Mouse (Mus musculus) macrophage (primary cell): ENCODE data around the gene Lyz1. TPM values are rescaled to one million over a fixed set of nuclear protein-coding genes. Genes with fewer than 3 reads are reported as not detected.

Experiments
- H3K27ac ChIP-seq: fragments of 350-480 bp; formaldehyde crosslinking; 2 replicates; pipeline ENCODE4 v1.9.0; 2021
- H3K36me3 ChIP-seq: fragments of 350-480 bp; formaldehyde crosslinking; 2 replicates; pipeline ENCODE4 v1.9.0; 2021; ENCODE audit errors: inconsistent target
- H3K4me3 ChIP-seq: fragments of 350-480 bp; formaldehyde crosslinking; 2 replicates; pipeline ENCODE4 v1.9.0; 2021; ENCODE audit errors: inconsistent target
- H3K79me2 ChIP-seq: fragments of 350-480 bp; formaldehyde crosslinking; 2 replicates; pipeline ENCODE4 v1.9.0; 2021; ENCODE audit errors: inconsistent target
- WGBS: methylation state at CpG from one replicate; pipeline ENCODE4 v1.1.7; 2026; ENCODE audit warnings: inconsistent platforms; ENCODE audit not compliant: missing documents; 5-methylcytosine and 5-hydroxymethylcytosine counted together
- polyA plus RNA-seq: library from polyadenylated mRNA; stranded (reverse); fragments of 250-400 nt; gene quantifications from 3 replicates; pipeline ENCODE4 v1.2.4, GENCODE M21; 2018; ENCODE audit warnings: inconsistent platforms
- total RNA-seq, 78 experiments: library from RNA; depleted of rRNA; stranded (reverse); fragments of 250-400 nt; gene quantifications; 1 replicate in 9 of 78; 2 replicates in 24 of 78; 3 replicates in 43 of 78; 4 replicates in 2 of 78; pipeline ENCODE4 v1.2.4; 2018; ENCODE audit warnings: inconsistent platforms in 56 of 78

Gene Lyz1
- 1 to 10 TPM in 2 of 26 experiments, under 1 TPM in 6, not detected in 18; 0.59 to 1.1 (median 0.81) TPM for total RNA-seq (2018; cell fraction: chromatin; rRNA removed)
- total RNA-seq (2018; cell fraction: cytosol; rRNA removed), result 1 to 10 TPM; 2.7 to 9.2 (median 5.1) TPM
- 1 to 10 TPM in 25 of 26 experiments, not detected in 1; 1.0 to 5.4 (median 2.7) TPM for total RNA-seq (2018; cell fraction: nucleus; rRNA removed)
- polyA plus RNA-seq, result 3.4 to 8.7 TPM (median 5.9 TPM) in 3 replicates

DNA sequence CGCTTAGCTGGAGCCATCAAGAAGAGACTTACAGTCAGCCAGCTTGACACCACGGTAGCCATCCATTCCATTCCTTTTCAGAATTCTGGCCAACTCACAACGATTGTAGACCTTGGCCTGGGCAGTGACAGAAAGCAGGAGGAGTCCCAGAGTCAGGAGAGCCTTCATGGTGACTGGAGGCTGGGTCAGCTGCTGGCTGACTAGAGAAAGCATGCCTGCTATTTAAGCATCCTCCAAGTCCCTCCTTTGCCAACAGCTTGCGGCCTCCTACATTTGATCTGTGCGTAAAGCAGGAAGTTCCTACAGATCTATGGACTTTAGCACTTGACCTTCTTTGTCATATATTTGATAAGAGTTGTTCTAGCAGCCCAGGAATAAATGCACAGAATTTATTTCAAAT, at the start of gene Lyz1:
Gene Lyz1, minus strand, starts transcription at position 198 of the 400 bp plus-strand sequence.
- 91% methylated on average over 5 of the region's 5 CpGs for WGBS
- H3K36me3 ChIP-seq, result no peaks in the 10 kb centered on the region
- H3K4me3 ChIP-seq, result no peak within 1 kb of the TSS
- no peak within 1 kb of the TSS for H3K27ac ChIP-seq
- no peaks in the 10 kb centered on the region for H3K79me2 ChIP-seq

GRCm38 (mm10) chr10:117342406-117342805, 49.7 kb upstream of the Lyz1 start:
- Histone ChIP-seq H3K36me3 (0 out of 2 replicates have a peak, but pooled peaks cover 8% of the 10 kb centered on the region), H3K4me3 (no peak overlapping the region), H3K79me2 (no peaks in the 10 kb centered on the region), H3K27ac (no peak overlapping the region)
- WGBS, result 95% methylated on average over 2 of the region's 2 CpGs

- Histone ChIP-seq H3K4me3 (no peak overlapping the region), H3K27ac (no peak overlapping the region), H3K36me3 (0 out of 2 replicates have a peak, but pooled peaks cover 8% of the 10 kb centered on the region), H3K79me2 (no peaks in the 10 kb centered on the region)
- 97% methylated on average over 4 of the region's 4 CpGs for WGBS
These were observed 48.4 kb upstream of the Lyz1 start for GRCm38 (mm10) chr10:117341029-117341428.

DNA sequence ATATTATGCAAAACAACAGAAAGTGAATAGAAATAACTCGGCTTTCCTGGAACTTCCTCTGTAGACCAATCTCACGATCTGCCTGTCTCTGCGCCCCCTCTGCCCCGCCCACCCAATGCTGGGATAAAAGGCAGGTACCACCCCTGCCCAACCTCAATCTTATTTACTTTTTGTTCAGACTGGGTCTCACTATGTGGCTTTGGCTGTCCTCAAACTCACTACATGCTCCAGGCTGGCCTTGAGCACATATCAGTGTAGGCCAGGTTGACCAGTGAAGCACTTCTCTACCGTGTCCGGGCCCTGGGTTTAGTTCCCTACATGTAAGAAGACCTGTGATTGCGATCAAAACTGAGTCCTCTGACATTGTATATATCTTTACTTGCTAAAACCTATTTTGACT, 46.6 kb upstream of the Lyz1 start:
- no peaks in the 10 kb centered on the region for H3K79me2 ChIP-seq
- 74% methylated on average over 7 of the region's 7 CpGs for WGBS
- H3K27ac ChIP-seq, result no peak overlapping the region
- H3K36me3 ChIP-seq, result no peaks in the 10 kb centered on the region
- no peak overlapping the region for H3K4me3 ChIP-seq

GRCm38 (mm10) chr10:117337946-117338345, 45.3 kb upstream of the Lyz1 start:
- Histone ChIP-seq H3K36me3 (no peaks in the 10 kb centered on the region), H3K79me2 (no peaks in the 10 kb centered on the region), H3K4me3 (no peak overlapping the region), H3K27ac (no peak overlapping the region)

DNA sequence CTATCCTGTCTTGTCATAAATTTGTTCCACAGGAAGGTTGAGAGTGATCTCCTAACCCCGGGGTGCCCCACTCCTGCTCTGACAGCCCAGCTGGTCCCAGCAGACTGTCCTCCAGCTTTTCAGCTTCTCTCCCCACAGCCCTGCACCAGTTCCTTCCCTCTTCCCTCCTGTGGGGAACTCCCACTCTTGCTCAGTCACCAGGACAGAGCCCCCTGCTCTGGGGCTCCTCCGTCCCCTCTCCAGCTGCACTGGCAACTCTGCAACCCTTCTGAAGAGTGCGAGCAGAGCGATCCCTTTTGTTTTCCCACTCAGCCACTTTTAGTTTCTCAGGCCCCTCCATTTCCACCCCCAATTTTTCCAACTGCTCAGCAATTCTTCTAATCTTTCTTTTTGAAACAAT, 43.0 kb upstream of the Lyz1 start:
- H3K27ac ChIP-seq, result no peak overlapping the region
- no peak overlapping the region for H3K4me3 ChIP-seq
- WGBS, result 19% methylated on average over 4 of the region's 4 CpGs
- no peaks in the 10 kb centered on the region for H3K36me3 ChIP-seq
- H3K79me2 ChIP-seq, result no peaks in the 10 kb centered on the region

- H3K27ac ChIP-seq, result no peak overlapping the region
These were observed 37.9 kb upstream of the Lyz1 start for GRCm38 (mm10) chr10:117330521-117330920.

DNA sequence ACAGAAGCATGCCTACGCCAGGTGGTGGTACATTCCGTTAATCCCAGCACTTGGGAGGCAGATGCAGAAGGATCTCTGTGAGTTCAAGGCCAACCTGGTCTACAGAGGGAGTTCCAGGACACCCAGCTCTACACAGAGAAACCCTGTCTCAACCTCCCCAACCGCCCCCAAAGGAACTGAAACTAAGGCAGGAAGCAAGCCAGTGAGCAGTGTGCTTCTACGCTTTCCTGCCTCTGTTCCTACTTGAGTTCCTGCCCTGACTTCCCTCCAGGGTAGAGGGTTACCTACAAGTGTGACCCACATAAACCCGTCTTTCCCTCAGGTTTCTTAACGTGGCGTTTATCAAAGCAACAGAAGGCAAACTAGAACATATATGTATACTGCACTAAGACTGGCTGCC, 31.1 kb upstream of the Lyz1 start:
- Histone ChIP-seq H3K36me3 (no peaks in the 10 kb centered on the region), H3K4me3 (no peak overlapping the region), H3K79me2 (no peaks in the 10 kb centered on the region), H3K27ac (peak overlapping the region; percentile 42)
- WGBS, result 30% methylated on average over 7 of the region's 7 CpGs

More at GRCm38 (mm10) chr10:117330521-117330920, 37.9 kb upstream of the Lyz1 start:
- 15% methylated on average over 5 of the region's 5 CpGs for WGBS
- Histone ChIP-seq H3K4me3 (no peak overlapping the region), H3K79me2 (no peaks in the 10 kb centered on the region), H3K36me3 (no peaks in the 10 kb centered on the region)

DNA sequence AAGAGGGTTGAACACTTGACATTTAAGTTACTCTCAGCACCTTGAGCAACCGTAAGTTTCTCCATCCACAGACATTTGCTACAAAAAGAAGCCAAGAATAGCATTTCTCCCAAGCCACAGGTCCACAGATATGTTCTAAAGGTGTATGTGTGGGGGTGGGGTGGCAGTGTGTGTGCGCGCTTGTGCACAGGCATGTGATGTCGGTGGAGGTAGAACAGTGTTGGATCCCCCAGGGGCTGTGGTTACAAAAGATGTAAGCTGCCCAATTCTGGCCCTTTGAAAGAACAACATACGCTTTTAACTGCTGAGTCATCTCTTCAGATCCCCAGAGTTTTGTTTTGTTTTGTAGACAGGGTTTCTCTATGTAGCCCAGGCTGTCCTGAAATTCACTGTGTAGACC, 30.0 kb upstream of the Lyz1 start:
- no peaks in the 10 kb centered on the region for H3K79me2 ChIP-seq
- WGBS, result 78% methylated on average over 5 of the region's 5 CpGs
- H3K4me3 ChIP-seq, result no peak overlapping the region
- no peaks in the 10 kb centered on the region for H3K36me3 ChIP-seq
- no peak overlapping the region for H3K27ac ChIP-seq

DNA sequence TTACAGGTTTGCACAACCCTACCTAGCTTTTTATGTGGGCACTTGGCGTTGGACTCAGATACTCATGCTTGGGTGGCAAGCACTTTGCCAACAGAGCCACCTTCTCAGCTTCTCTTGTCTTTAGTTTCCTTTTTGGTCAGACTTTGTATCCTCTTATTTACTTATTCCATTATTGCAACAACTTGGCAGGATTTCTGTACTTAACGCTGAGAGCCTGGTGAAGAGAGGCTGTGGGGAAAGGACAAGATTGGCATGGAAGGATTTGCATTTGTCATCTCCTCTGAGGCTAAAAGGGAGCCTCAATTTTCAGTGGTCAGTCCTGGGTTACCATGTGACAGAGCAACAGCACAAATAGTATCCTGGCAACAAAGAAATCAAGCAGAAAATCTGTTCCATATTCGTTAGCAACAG, 27.9 kb upstream of the Lyz1 start:
- Histone ChIP-seq H3K27ac (no peak overlapping the region), H3K36me3 (no peaks in the 10 kb centered on the region), H3K79me2 (no peaks in the 10 kb centered on the region), H3K4me3 (no peak overlapping the region)
- 75% methylated on average over 3 of the region's 3 CpGs for WGBS

DNA sequence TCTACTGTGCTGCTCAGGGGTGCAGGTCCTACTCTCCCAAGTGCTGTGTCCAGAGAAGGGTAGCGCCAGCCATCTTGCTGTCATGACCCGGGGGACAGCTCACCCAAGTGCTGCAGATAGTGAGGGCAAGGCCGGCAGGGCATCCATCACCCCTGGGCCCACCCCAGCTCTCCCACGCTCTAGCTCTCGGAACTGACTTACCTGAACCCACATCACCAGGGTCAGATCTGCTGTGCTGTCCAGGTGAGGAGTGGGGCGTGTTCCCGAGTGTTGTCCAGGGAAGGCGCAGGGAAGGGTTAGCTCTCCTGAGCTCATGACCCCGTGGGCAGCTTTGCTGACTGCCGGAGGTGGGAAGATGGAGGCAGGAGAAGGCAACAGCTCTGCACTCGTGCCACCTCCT, 23.7 kb upstream of the Lyz1 start:
- H3K27ac ChIP-seq, result no peak overlapping the region
- H3K36me3 ChIP-seq, result no peaks in the 10 kb centered on the region
- WGBS, result 97% methylated on average over 10 of the region's 11 CpGs
- no peak overlapping the region for H3K4me3 ChIP-seq
- H3K79me2 ChIP-seq, result no peaks in the 10 kb centered on the region

- no peak overlapping the region for H3K27ac ChIP-seq
- no peaks in the 10 kb centered on the region for H3K36me3 ChIP-seq
- no peak overlapping the region for H3K4me3 ChIP-seq
- WGBS, result 56% methylated on average over 2 of the region's 2 CpGs
- H3K79me2 ChIP-seq, result no peaks in the 10 kb centered on the region
These were observed 20.5 kb upstream of the Lyz1 start for GRCm38 (mm10) chr10:117313133-117313532.

- WGBS, result 96% methylated on average over 7 of the region's 8 CpGs
- H3K4me3 ChIP-seq, result no peak overlapping the region
- no peaks in the 10 kb centered on the region for H3K36me3 ChIP-seq
These were observed 19.5 kb upstream of the Lyz1 start for GRCm38 (mm10) chr10:117312168-117312567.

GRCm38 (mm10) chr10:117304371-117304770, 11.7 kb upstream of the Lyz1 start:
- Histone ChIP-seq H3K27ac (peak overlapping the region; percentile 96), H3K79me2 (no peaks in the 10 kb centered on the region), H3K4me3 (no peak overlapping the region), H3K36me3 (no peaks in the 10 kb centered on the region)
- WGBS, result 49% methylated on average over 5 of the region's 5 CpGs

More at GRCm38 (mm10) chr10:117312168-117312567, 19.5 kb upstream of the Lyz1 start:
- H3K79me2 ChIP-seq, result no peaks in the 10 kb centered on the region
- no peak overlapping the region for H3K27ac ChIP-seq

- H3K4me3 ChIP-seq, result no peak overlapping the region
- WGBS, result 6% methylated on average over 1 of the region's 1 CpGs
These were observed 9.0 kb upstream of the Lyz1 start for GRCm38 (mm10) chr10:117301688-117302087.

More at GRCm38 (mm10) chr10:117301688-117302087, 9.0 kb upstream of the Lyz1 start:
- Histone ChIP-seq H3K79me2 (no peaks in the 10 kb centered on the region), H3K36me3 (no peaks in the 10 kb centered on the region), H3K27ac (peak overlapping the region; percentile 96)
